Mouse (Mus musculus) left cerebral cortex, adult 18-20 months (tissue): ENCODE data around the gene Prkca. TPM values are rescaled to one million over a fixed set of nuclear protein-coding genes. Genes with fewer than 3 reads are reported as not detected.

Experiments
- DNase-seq, 2 experiments: peaks; one replicate each; pipeline ENCODE4 v3.0.0; 2021 to 2022; ENCODE audit warnings: low spot score in 2 of 2, mixed read lengths in 1 of 2
- total RNA-seq, 2 experiments: library from RNA; stranded (reverse); gene quantifications; 2 replicates each; pipeline ENCODE4 v1.2.3; 2021

The Prkca gene
- total RNA-seq, 2 experiments from 2014 or later, result 156 to 175 TPM

DNA sequence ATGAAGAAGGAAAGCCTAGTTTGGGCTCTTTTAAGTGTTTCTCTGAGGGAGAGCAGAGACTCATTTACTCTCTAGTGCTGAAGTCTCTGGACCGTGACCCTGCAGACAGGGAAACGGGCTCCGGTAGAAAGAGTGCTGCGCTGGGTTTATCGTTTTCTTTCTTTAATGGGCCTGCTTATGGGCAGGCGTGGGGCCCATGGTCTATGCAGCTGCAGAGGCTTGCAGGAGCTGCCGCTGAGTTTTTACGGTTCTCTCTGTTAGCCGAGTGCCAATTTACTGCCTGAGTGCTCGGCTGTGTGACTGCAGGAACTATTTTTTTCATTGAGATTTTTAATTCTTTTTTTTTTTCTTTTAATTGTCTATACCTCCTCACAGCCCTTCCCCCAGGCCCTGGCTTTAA, 373.8 kb downstream of the Prkca start:
- DNase-seq, result no peak

DNA sequence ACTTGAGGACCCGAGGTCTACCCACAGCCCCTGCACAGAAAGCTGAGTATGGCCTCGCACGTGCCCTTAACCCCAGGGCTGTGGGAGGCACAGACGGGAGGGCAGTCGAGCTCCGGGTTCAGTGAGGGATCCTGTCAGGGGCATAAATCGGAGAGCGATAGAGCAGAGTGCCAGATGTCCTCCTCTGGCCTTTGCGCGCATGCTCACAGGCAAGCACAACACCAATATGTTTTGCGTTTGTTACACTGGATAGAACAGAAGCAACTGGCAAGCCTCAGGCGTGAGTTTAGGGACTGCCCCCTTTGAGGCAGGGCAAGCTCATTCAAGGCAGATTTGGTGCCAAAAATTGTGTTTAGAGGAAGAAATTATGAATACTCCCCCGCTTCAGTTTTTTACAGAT, 375.6 kb downstream of the Prkca start:
- no peak for DNase-seq

DNA sequence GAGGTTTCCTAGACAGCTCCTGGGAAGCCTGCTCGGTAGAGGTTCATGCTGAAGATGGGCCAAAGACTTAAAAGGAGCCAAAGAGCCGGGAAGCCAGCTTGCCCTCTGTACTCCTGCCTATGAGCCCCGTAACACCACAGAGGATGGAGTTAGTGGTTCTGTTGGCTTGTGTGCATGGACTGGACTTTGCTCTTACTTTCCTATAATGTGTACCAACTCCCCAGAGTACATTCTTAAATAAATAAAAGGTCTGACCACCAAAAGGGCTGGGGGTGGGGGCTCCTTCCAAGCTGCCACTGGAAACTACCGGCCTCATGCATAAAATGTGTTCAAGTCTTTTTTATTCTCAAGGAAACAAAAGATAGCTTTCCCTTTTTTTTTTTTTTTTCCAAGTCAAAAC, 377.5 kb downstream of the Prkca start:
- no peak for DNase-seq

DNA sequence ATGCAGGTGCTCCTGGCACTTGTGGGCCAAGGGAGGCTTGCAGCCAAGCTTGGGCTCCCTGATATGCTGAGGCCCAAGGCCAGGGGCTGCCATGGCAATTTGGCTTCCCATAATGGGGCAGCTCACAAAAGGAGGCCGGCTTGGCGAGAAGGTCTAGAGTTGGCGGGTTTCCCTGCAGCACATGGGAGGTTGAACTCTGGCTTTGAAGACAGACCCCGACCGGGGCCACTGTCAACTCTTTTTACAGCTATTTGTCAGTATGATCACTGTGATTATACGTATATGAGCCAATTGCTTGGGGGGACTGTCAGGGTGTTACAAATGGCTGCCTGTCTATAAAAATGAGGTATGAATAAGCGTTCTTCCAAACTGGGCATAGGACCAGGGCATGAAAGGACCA, 378.3 kb downstream of the Prkca start:
- peak; percentile 35 to 55 for DNase-seq

DNA sequence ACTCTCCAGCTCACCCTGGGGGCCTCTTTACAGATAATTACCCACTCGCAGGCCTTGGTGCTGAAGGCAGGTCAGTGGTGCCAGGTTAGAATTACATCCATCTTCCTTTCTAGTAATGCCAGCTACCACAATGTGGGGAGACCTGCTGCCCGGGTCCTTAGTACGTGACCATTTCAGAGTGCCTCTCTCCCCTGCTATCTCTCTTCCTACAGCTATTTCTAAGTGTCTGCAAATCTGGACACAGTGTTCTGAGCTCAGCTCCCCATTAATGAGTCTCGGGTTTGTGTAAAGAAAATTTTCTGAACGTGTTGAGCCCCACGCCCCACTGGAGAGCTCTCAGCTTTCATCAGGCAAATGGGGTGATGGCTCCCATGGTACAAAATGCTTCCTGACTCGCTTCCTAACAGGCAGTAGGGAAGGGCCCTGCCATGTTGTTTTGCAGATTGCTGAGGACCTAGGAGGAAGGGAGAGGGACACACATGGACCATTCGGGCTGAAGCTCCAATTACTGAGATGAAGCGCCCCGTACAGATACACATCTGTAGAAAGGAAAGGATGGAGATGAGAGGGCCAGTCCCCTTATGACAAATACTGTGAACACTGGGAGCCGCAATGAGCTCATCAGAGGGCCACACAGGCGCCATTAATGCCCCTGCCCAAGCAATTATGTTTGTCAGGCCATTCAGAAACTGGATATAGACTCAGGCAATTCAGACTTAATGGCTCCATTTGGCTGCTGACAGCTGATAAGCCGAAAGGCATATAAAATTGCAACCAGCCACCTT, 386.0 kb downstream of the Prkca start:
- DNase-seq, result no peak

DNA sequence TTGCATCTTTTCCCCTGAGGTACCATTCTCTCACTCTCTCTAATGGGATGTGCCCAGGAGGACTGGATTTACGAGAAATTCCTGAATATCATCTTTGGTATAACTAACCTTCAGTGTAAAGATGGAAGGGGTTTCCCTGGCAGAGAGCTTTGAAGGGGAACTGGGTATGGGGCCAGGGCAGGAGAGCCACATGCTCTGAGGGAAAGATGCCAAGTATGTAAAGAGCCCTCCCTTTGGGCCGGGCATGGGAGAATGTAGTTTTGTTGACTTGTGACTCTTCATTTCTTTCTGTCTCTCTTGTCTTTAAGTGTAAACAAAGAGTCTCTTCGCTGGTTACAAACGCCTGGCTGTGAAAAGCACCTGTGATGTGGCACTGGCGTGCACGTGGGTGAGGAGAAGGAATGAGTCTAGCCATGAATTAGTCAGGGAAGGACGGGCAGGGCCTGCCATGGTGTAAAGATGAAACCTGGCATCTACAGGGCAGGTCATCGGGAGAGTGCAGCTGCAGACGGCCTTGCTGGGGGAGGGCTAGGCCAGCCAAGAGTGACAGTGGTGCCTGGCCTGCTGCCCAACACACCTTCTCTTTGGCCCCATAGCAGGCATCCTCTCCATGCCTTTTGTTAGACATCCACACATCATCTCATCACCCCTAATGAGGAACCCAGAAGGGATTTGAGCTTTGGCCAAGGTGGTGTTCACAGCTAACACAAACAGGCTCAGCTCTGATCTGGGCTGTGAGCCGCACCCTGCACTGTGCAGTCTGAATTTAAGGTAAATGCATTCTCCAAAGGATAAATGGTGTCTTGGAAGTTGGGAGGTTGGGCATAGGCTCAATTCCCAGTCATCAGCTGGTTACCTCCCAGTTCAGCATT, 388.3 kb downstream of the Prkca start:
- no peak for DNase-seq

DNA sequence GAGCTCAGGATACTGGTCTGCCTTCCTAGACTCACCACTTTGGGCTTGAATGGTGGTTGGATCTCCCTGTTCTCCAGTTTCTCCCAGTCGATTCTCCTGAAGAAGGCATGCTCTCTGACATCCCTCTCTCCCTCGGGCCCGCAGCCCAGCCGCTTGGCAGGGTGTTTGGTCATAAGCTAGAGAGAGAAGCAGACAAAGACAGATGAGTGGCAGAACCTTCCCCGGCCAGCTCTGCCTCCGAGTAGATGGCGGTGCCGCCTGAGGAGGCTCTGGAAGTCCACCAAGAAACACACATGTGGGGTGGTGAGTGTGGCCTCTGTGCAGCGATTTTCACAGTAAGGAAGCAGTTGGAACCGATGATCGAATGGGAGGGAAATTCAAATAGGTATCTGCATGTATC, 392.3 kb downstream of the Prkca start:
- no peak for DNase-seq

DNA sequence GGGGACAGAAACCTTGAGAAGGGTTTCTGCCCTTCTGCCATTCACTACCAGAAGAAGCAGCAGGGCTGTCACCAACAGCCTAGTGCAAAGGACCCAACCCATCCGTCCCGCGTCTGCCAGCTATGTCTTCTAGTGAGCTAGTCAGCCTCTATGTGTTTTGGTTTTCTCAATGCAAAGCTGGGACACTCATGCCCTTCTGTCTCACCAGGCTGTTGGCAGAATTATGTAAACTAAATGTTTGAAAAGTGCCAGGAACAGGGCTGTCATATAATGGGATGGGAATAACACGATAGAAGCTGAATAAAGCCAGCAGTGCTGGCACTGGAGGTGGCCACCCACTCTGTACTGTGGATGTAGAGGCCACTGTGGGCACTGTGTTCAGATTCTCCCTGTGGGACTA, 393.1 kb downstream of the Prkca start:
- DNase-seq, result no peak

DNA sequence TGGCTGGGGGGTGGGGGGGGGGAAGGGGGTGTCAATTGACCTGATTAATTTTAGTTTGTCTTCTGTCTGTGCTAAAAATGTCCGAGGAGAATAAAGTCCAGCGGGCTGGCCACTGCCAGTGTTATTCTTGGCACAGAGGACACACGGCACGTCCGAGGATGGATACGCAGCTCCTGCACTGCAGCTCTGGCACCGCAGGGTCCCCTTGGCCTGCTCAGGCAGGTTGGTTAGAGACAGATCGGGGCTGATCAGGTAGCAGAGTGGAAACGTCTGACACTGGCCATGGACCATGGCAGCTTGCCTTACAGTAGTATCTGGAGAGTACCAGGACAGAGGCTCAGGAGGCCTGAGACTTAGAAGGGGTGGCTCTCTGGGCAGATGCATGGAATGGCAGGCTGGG, 393.5 kb downstream of the Prkca start:
- no peak for DNase-seq

DNA sequence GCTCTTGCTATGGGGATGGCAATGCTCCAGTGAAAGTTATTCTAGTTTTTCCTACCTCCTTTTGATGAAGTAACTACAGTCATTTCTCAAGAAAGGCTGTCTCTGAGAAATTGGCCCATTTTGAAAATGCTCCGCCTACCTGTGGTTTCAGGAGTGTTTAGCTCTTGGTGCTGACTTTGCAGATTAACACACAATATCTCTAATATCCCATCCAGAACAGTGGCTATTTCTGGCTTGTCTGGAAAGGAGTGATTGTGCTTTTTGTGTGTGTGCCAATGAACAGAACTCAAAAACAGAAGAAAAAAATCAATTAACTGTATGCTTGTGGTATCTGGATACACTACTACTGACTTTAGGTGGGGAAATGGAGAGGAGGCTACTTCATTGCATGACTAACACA, 395.8 kb downstream of the Prkca start:
- DNase-seq, result no peak

DNA sequence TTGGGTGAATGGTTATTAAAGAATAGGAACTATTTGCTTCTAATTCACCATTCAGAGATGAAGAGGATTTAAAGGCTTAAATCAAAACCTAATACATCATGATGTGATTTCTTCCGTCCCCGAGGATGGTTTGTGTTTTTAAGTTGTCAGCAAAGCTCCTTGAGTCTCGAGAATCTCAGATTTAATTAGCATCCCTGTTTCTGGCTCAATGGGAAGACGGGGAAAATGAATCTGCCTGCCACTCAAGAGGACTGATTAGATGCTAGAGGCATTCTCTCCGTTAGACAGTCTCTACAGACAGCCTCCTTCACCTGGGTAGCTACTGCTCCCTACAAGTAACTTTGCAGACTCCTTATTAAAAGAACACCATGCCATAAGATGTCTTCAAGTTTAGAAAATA, 396.9 kb downstream of the Prkca start:
- DNase-seq, result no peak

DNA sequence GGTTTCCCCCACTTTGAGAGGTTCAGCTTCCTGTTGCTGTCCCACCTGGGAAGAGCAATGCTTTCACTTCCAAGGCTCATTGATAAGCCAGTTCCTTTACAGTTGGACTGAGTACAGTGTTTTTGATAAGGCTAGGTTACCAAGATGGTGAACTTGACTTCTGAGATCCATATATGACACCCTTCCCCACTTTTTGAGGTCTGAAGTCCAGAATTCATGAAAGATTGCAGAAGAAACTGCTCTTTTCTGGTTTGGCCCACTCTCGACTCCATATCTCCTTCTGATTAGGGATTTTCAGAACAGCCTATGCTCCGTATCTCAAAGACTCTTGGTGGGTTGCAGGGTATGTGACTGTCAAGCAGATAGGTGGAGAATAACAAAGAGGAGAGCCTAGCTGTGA, 406.8 kb downstream of the Prkca start:
- no peak for DNase-seq

DNA sequence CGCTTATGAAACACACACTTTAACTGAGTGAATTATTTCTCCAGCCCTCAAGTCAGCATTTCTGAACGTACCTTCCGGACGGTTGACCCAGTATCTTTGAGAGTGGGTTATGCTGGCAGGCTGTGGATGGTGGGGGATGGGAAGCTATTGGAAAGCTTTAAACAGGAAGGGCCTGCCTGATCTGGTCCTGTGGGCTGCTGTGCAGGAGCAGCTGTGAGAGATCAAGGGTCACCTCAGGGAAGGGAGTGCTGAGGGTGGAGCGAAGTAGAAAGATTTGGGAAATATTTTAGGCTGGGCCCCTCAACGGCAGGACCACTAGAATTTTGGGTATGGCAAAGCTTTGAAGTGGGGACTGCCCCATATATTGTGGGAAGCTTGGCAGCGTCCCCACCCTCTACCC, 412.0 kb downstream of the Prkca start:
- DNase-seq, result no peak

DNA sequence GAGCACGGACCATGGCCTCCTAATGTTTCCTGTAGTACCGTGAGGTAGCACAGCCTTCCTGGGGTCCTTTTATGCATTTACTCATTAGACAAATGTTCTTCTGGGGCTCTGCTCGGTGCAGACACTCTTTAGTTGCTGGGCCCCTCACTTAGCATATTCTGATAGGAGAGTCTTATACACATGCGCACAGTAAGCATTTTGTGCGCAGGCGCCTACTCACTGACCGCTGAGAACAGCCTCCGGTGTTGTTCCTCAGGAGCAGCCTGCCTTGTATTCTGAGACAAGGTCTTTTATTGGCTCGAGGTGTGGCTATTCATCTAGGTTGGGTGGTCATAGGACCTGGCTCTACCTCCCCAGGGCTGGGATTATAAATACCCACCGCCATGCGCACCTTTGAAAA, 412.4 kb downstream of the Prkca start:
- DNase-seq, result no peak

DNA sequence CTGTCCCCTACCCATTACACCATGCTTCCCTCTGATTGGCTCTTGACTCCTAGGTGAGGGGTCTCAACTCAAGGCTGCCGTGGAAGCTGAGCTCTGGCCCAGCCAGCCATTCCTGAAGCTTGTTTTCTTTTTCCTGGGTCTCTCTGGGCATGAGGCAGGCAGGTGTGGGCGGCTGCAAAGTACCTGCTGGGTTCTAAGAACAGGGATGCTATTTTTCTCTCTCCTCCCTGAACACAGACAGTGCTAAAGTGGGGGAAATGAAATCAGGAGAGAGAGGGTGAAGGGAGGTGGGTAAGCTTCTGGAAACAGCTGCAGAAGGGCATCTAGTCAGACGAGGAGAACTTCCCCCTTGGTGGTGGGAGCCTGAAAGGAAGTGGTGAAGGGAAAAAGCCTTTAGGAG, 414.0 kb downstream of the Prkca start:
- DNase-seq, result no peak

DNA sequence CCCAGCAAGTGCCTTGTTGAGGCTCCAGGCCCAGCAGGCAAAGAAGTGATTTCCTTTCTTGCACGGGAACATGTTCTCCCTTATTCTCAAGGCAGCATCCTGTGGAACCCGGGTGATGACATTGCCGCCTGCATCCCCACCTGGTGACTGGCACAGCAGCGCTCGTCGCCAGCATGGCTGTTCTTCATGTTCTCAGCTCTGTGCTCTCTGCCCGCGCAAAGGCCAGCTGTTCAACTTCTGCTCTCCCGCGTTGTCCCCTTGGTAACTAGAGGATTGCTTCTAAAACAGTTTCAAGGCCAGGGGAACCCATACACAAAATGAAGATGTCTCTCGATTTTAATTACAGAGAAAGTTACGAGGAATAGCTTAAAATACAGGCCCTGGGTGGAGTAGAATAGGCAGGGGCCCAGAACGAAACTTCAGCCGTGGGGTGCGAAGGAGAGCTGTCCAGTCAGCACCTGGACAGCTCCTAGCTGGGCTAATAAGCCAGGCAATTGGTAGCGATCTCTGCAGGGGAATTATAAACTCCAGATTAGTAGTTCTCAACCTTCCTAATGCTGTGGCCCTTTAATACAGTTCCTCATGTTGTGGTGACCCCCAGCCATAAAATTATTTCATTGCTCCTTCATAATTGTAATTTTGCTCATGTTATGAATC, 423.7 kb downstream of the Prkca start:
- DNase-seq, result no peak

DNA sequence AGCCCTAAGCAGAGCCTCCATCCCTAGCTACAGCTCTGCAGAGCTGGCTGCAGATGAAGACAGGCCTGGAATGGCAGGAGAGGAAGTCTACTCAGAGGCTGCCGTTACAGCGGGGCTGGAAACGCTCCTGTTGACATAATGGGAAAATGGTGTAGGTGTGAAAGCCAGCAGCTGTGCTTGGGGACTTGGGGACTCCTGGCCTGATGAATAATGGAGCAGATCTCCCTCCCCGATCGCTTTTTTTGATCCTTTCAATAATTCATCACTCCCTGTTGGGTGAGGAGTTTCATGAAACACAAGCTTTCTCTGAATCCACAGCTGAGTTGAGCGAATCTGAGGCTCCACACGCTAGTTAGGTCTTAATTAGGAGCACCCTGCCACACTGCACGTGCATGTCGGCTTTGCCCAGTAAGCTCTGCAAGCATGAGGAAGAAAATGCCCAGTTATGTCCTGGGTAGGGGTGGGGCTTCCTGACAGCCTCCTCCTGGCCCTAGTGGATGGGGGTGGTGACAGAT, 425.9 kb downstream of the Prkca start:
- no peak for DNase-seq

DNA sequence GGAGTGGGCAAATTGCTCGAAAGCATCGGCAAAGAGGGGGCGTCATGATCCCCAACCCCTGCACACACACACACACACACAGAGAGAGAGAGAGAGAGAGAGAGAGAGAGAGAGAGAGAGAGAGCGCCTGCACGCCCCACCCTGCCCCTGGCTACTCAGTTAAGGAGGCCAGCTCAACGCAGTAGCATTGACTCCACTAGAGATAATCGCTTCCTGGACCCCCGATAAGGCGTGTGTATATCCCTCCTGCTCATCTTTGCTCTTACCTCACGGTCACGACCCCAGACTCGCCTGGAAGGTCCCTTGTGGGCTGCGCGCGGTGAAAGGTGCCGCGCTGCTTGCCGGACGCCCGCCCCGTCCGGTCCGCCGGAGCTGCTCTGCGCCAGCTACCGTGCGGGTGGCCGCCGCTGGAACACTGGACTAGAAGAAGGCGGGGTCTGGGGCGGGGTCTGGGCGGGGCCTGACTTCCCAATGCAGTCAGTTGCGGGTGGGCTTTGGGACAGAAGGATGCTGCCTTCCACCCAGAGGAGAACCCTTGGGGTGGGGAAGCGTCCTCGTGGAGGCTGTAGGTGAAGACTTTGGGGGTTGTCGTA, 429.0 kb downstream of the Prkca start, which contains the start of gene Cacng5:
Gene Cacng5, minus strand, starts transcription at position 422 of the 593 bp plus-strand sequence.
- DNase-seq, result no peak

DNA sequence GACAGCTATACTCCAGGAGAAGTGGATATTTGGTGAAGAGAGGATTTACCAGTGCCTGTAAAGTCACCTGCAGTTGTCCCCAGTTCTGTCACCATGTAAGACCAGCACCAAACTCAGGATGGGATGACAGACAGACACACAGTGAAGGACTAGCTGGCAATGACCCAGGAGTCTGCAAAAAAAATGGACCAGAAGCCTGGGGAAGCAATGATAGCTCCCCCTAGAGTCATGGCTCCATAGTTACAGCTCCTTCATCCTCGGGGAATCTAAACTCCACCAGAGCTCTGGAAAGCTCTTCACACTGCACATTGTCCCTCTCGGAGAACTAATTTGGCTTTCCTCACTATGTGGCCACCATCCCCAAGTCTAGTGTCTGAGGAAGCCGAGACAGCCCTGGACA, 430.4 kb downstream of the Prkca start:
- DNase-seq, result no peak

DNA sequence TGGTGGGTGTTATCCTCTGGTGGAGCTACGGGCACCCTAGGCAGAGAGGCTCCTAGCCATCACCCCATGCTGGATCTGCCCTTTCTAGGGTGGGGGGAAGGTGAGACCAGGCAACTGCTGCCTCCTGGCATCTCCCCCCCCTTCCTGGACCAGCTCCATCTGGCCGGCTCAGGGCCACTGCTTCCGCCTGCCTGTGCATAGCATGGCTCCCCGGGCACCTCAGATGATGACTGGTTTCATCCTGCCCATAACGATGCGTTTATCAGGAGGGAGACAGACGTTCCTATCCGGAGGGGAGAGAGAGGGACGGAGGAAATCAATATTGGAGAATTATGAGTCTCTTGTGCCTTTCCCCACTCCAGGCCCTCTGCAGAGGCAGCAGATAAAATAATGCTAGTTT, 438.4 kb downstream of the Prkca start:
- no peak for DNase-seq

DNA sequence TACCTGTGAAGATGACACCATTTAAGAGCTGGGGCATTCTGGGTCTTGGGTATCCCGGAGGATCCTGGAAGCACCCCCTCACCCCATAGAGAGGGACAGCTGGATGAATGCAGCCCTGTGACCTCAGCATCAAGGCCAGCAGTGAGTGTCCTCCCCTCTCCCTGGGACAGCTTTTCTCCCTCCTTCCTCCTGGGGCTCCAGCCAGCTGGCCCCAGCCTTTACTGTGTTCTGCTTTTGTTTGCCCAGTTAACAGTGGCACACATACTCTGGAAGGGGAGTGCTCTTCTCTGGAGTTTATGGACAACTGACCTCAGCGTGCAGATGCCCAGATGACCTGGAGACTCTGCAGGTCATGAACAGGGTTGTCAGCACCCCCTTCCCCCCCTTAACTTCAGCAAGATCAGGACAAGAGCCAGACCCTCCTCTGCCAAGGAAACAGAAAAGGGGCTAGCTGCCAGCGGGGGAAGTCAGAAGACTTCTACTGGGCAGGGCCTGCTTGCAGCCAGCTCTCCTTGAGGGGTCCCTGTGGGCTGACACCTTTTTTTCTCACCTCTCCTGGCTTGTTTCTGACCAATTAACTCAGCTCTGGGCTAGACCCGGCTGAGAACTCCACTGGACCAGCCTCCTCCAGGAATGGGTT, 439.6 kb downstream of the Prkca start:
- DNase-seq, result no peak
